Mouse (Mus musculus): ENCODE results near the gene Sgce.
"Not testable (repeated sequence)": the region's sequence is repeated elsewhere in the genome, so short reads cannot be mapped to it uniquely, and the experiment has no call there.

Gene Sgce

GRCm38 (mm10) chr6:4746696-4747439, at the start of gene Sgce, which contains the start of gene Peg10:
TSS of gene Sgce (minus strand) at chr6:4747207.
TSS of gene Peg10 (plus strand) at chr6:4747306.
- in situ Hi-C loops (cut with MboI, MseI) = no loop called here

DNA sequence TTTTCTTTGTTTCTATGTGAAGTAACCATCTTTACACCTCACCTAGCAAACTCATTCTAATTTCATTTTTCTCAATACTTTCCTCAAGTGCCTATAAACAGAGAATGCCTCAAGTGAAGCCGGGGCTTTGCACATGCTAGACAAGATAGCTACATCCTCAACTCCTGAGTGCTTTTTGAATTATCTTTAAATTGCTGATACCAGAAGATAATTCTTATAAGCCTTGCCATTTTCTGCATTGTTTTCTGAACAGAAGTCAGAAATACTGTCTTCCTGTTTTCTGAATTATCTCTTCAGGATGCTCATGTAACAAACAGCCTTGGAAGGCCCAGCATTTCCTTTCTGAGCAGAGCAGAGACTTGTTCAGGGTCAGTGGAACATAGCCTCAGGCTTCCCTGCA, 49.3 kb upstream of the Sgce start:
- in situ Hi-C loops (cut with MboI, MseI) = no loop called here

GRCm38 (mm10) chr6:4762252-4762651, 15.2 kb upstream of the Sgce start:
- in situ Hi-C loops (cut with MboI, MseI) = no loop called here

GRCm38 (mm10) chr6:4761415-4762142, 14.6 kb upstream of the Sgce start:
- in situ Hi-C loops (cut with MboI, MseI) = not testable (repeated sequence)

DNA sequence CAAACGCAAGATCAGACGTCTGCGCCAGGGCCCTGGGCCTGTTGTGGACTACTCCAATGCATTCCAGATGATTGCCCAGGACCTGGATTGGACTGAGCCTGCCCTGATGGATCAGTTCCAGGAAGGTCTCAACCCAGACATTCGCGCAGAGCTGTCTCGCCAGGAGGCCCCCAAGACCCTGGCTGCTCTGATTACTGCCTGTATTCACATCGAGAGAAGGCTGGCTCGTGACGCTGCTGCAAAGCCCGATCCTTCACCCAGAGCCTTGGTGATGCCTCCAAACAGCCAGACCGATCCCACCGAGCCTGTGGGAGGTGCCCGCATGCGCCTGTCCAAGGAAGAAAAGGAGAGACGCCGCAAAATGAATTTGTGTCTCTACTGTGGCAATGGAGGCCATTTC, 7.9 kb upstream of the Sgce start:
- in situ Hi-C loops (cut with MboI, MseI) = no loop called here

DNA sequence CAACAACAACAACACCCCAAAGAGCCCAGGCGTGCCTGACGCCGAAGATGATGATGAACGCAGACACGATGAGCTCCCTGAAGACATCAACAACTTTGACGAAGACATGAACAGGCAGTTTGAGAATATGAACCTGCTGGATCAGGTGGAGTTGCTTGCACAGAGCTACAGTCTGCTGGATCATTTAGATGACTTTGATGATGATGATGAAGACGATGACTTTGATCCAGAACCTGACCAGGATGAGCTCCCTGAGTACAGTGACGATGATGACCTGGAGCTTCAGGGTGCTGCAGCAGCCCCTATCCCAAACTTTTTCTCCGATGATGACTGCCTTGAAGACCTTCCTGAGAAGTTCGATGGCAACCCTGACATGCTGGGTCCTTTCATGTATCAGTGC, 7.3 kb upstream of the Sgce start:
- in situ Hi-C loops (cut with MboI, MseI) = no loop called here

GRCm38 (mm10) chr6:4751355-4751754, 4.3 kb upstream of the Sgce start:
- in situ Hi-C loops (cut with MboI, MseI) = no loop called here

GRCm38 (mm10) chr6:4749091-4749490, 2.1 kb upstream of the Sgce start:
- in situ Hi-C loops (cut with MboI, MseI) = no loop called here

DNA sequence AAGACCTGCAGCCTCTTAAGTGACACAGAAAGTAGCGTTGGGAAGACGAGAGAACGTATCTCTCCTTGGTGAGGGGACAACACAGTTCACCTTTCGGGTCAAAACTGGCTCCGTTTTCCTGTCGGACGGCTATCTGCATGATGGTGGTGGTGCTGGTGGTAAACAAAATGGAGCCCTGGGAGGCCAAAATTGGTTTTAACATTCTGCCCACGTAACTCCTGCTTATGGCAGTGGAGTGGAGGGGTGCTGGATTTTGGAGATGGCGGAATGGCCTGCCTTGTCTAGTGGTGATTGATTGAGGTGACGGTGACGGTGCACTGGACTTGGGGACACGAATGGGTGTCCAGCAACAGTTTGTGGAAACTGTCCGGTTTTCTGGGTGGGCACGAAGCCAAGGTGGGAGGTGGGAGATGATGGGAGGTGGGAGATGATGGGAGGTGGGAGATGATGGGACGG, 1.5 kb upstream of the Sgce start:
- in situ Hi-C loops (cut with MboI, MseI) = no loop called here

- in situ Hi-C loops (cut with MboI, MseI) = no loop called here
Observed at GRCm38 (mm10) chr6:4747677-4748505, 884 bp upstream of the Sgce start.

GRCm38 (mm10) chr6:4746036-4746695, 841 bp downstream of the Sgce start:
- in situ Hi-C loops (cut with MboI, MseI) = no loop called here

- in situ Hi-C loops (cut with MboI, MseI) = no loop called here
Observed at GRCm38 (mm10) chr6:4740511-4740910, 6.5 kb downstream of the Sgce start.

GRCm38 (mm10) chr6:4739522-4740355, 7.3 kb downstream of the Sgce start:
- in situ Hi-C loops (cut with MboI, MseI) = no loop called here

DNA sequence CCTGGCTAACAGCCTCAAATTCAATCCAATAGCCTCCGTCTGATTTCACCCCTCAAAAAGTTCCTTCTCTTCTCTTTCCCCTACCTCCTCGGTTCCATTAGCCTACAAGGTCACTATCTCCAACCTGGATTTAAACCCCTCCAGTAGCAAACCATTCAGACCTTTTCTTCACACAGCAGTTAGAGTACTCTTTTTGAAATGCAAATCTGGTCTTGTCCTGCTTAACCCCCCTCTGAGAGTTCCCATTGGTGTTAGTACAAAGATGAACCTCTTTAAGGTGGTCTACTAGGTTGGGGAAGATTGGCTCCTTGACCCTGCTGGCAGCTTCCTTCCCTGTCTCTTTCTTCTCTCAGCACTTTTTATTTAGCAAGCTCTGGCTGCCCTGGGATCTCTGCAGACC, 8.3 kb downstream of the Sgce start:
- in situ Hi-C loops (cut with MboI, MseI) = no loop called here

- in situ Hi-C loops (cut with MboI, MseI) = no loop called here
Observed at GRCm38 (mm10) chr6:4738034-4738629, 8.9 kb downstream of the Sgce start.

DNA sequence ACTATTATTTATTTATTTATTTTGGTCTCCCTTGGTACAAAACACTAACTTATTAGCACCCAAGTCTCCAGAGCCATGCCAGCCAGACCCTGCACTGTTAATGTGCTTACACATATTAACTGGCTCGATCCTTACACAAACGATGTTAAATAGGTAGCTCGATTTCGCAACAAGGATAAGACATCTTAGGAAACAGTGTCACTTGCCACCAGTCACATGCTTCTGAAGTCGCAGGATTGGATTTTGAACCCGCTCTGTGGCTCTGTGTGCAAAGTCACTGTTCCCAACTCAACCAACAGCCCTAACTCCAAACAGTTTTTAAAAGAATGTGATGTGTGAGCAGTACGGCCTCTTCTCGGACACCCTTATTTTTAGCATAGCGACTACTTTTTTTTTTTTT, 10.6 kb downstream of the Sgce start:
- in situ Hi-C loops (cut with MboI, MseI) = no loop called here

GRCm38 (mm10) chr6:4733208-4733607, 13.8 kb downstream of the Sgce start:
- in situ Hi-C loops (cut with MboI, MseI) = no loop called here

GRCm38 (mm10) chr6:4731675-4732074, 15.3 kb downstream of the Sgce start:
- in situ Hi-C loops (cut with MboI, MseI) = no loop called here

DNA sequence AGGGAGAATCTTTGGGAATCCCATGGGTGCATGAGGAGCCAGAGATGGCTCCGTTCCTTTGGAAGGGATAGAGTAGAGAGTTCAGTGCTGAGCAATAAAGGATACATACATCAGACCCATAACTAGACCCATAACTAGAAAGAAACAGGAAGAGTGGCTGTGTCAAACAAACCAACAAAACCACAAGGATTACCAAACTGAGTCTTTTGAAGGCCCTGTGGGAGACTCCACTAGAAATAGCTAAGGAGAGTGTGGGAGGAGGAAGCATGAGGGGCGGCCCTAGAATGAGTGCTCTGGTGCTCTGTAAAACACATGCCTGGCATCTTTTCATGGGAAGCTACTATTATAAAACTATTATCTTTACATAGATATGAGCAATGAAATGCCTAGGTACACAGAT, 18.7 kb downstream of the Sgce start:
- in situ Hi-C loops (cut with MboI, MseI) = no loop called here
